ENCODE assay signal across 10 mouse cellular contexts in genomic region chr5:77275950-77276349, GRCm38 (mm10). TPM values are rescaled to one million over a fixed set of nuclear protein-coding genes. Genes with fewer than 3 reads are reported as not detected.
DNase-seq lines count a peak whose midpoint lies in the region; ATAC-seq and TF ChIP-seq lines count a peak whose summit lies in the region.
"Had no signal": no experiment of that assay in that cellular context is flagged by ENCODE, and none has a peak within 500 bp of the region (broad histone marks: within the 10 kb centered on the region; RNA-seq: fewer than 3 reads in every experiment).

No protein-coding gene starts in this region.

- TF ChIP-seq EP300 in ES-Bruce4 (IDR thresholded peaks at IDR 0.05; ENCODE audit: insufficient read depth, low read depth, low read length) = no peak

- ATAC-seq in intestine, embryonic 14.5 days (replicated peaks; ENCODE audit: low FRiP score, low TSS enrichment, low read depth) = no peak
- ATAC-seq in intestine, embryonic 15.5 days = no peak
- peak; percentile 77 for ATAC-seq in granulocyte monocyte progenitor cell, adult 5-6 weeks (replicated peaks; ENCODE audit: poor library complexity, severe bottlenecking)

- H3K4me1 ChIP-seq in intestine, embryonic 14.5 days (replicated peaks; ENCODE audit: control insufficient read depth, insufficient read depth, low read length) = no peaks in the 10 kb centered on the region; the same call in 1 of the 2 replicates
- H3K4me1 ChIP-seq in intestine, embryonic 15.5 days (replicated peaks) = peaks cover 10% of the 10 kb centered on the region; the same call in 1 of the 2 replicates
- H3K4me1 ChIP-seq in ES-Bruce4 (ENCODE audit: control insufficient read depth, insufficient read depth, low read length) = peaks cover 3% of the 10 kb centered on the region
- H3K4me1 ChIP-seq: embryonic facial prominence, embryonic 15.5 days; stomach, embryonic 15.5 days had no signal

- no peak overlapping the region for H3K27ac ChIP-seq in intestine, embryonic 14.5 days (ENCODE audit: low read depth)
- no peak overlapping the region for H3K27ac ChIP-seq in intestine, embryonic 15.5 days
- H3K27ac ChIP-seq in ES-Bruce4 (ENCODE audit: insufficient read depth, low read length) = 0 out of 2 replicates have a peak overlapping the region, but pooled peaks have one; percentile 42
- H3K27ac ChIP-seq: embryonic facial prominence, embryonic 15.5 days; liver, embryonic 15.5 days; stomach, embryonic 15.5 days had no signal

- WGBS in intestine, embryonic 14.5 days = 91% methylated on average over 5 of the region's 5 CpGs
- 85% methylated on average over 5 of the region's 5 CpGs for WGBS in intestine, embryonic 15.5 days

- TF ChIP-seq POLR2A in ES-Bruce4 (IDR thresholded peaks at IDR 0.05; ENCODE audit: insufficient read depth, low read length) = no peak

- no peaks in the 10 kb centered on the region for H3K27me3 ChIP-seq in intestine, embryonic 14.5 days (replicated peaks; ENCODE audit: control insufficient read depth, insufficient read depth, low read length)
- no peaks in the 10 kb centered on the region for H3K27me3 ChIP-seq in intestine, embryonic 15.5 days (replicated peaks)
- H3K27me3 ChIP-seq in ES-Bruce4 (ENCODE audit: control insufficient read depth, insufficient read depth, low read length, poor library complexity, severe bottlenecking) = no peaks in the 10 kb centered on the region
- H3K27me3 ChIP-seq: embryonic facial prominence, embryonic 15.5 days; liver, embryonic 15.5 days; stomach, embryonic 15.5 days had no signal

- no peak overlapping the region for H3K4me3 ChIP-seq in intestine, embryonic 14.5 days (ENCODE audit: low read depth, low read length)
- no peak overlapping the region for H3K4me3 ChIP-seq in intestine, embryonic 15.5 days (replicated peaks)
- no peak overlapping the region for H3K4me3 ChIP-seq in ES-Bruce4 (ENCODE audit: low read depth, low read length)
- H3K4me3 ChIP-seq: embryonic facial prominence, embryonic 15.5 days; liver, embryonic 15.5 days; stomach, embryonic 15.5 days had no signal

- H3K9me3 ChIP-seq in intestine, embryonic 14.5 days (ENCODE audit: control insufficient read depth, low read length) = no peaks in the 10 kb centered on the region
- H3K9me3 ChIP-seq in intestine, embryonic 15.5 days = no peaks in the 10 kb centered on the region
- H3K9me3 ChIP-seq in ES-Bruce4 (replicated peaks; ENCODE audit: control insufficient read depth, insufficient read depth, low read length, poor library complexity, severe bottlenecking) = no peaks in the 10 kb centered on the region
- H3K9me3 ChIP-seq: embryonic facial prominence, embryonic 15.5 days; liver, embryonic 15.5 days; stomach, embryonic 15.5 days had no signal

- H3K4me2 ChIP-seq in intestine, embryonic 14.5 days (ENCODE audit: low read length) = no peak overlapping the region
- no peak overlapping the region for H3K4me2 ChIP-seq in intestine, embryonic 15.5 days (replicated peaks)
- H3K4me2 ChIP-seq: embryonic facial prominence, embryonic 15.5 days; liver, embryonic 15.5 days; stomach, embryonic 15.5 days had no signal

- no peak overlapping the region for H3K9ac ChIP-seq in intestine, embryonic 14.5 days (ENCODE audit: low read length)
- H3K9ac ChIP-seq in intestine, embryonic 15.5 days = no peak overlapping the region
- no peak overlapping the region for H3K9ac ChIP-seq in ES-Bruce4 (ENCODE audit: low read depth, poor library complexity, severe bottlenecking)
- H3K9ac ChIP-seq: embryonic facial prominence, embryonic 15.5 days; liver, embryonic 15.5 days; stomach, embryonic 15.5 days had no signal

- peak; percentile 71 for DNase-seq in intestine, embryonic 14.5 days (ENCODE audit: low spot score)
- peak; percentile 50 for DNase-seq in CD4-positive helper T cell, adult 2 months (ENCODE audit: low read depth, low spot score)
- peak; percentile 75 for DNase-seq in naive thymus-derived CD4-positive, alpha-beta T cell, adult 2 months (ENCODE audit: low read depth)
- DNase-seq in left cerebral cortex, adult 11 months (ENCODE audit: low spot score) = no peak

- peaks cover 90% of the 10 kb centered on the region for H3K36me3 ChIP-seq in intestine, embryonic 14.5 days (ENCODE audit: control insufficient read depth, insufficient read depth, low read length)
- H3K36me3 ChIP-seq in intestine, embryonic 15.5 days = peaks cover 18% of the 10 kb centered on the region
- peaks cover 93% of the 10 kb centered on the region for H3K36me3 ChIP-seq in ES-Bruce4 (ENCODE audit: control insufficient read depth, insufficient read depth, low read length, poor library complexity, severe bottlenecking)

- TF ChIP-seq CTCF in ES-Bruce4 (IDR thresholded peaks at IDR 0.05; ENCODE audit: low read depth, low read length) = no peak

RNA-seq across cellular contexts. Expression of gene Rest, which starts 10.7 kb away (rescaled TPM):
- 33.6 and 35.7 TPM in 2 replicates for polyA plus RNA-seq in intestine, embryonic 14.5 days (2014; fragmentation: Nextera tagmentation; extraction: Ambion mirVana)
- 24.0 and 28.0 TPM in 2 replicates for polyA plus RNA-seq in intestine, embryonic 15.5 days (2015; fragmentation: Nextera tagmentation; extraction: Ambion mirVana)
- 106 and 115 TPM in 2 replicates for polyA plus RNA-seq in ES-Bruce4 (2011; ENCODE audit: insufficient read depth, insufficient read length, low read depth, missing spikeins)
- 21.4 and 29.5 TPM in 2 replicates for total RNA-seq in granulocyte monocyte progenitor cell, adult 5-6 weeks (2014; fragmentation: Nextera tagmentation)
- total RNA-seq in granulocyte monocyte progenitor cell, adult 5-6 weeks (2017) = 46.3 and 49.3 TPM in 2 replicates

RNA-seq across cellular contexts. Expression of gene Noa1, which starts 33.9 kb away (rescaled TPM):
- 30.3 and 30.4 TPM in 2 replicates for polyA plus RNA-seq in intestine, embryonic 14.5 days (2014; fragmentation: Nextera tagmentation; extraction: Ambion mirVana)
- polyA plus RNA-seq in intestine, embryonic 15.5 days (2015; fragmentation: Nextera tagmentation; extraction: Ambion mirVana) = 35.3 and 35.4 TPM in 2 replicates
- polyA plus RNA-seq in ES-Bruce4 (2011; ENCODE audit: insufficient read depth, insufficient read length, low read depth, missing spikeins) = 17.0 and 22.5 TPM in 2 replicates
- total RNA-seq in granulocyte monocyte progenitor cell, adult 5-6 weeks (2014; fragmentation: Nextera tagmentation) = 46.2 and 54.2 TPM in 2 replicates
- total RNA-seq in granulocyte monocyte progenitor cell, adult 5-6 weeks (2017) = 8.8 and 16.5 TPM in 2 replicates

RNA-seq across cellular contexts. Expression of gene Polr2b, which starts 34.0 kb away (rescaled TPM):
- 59.8 and 67.5 TPM in 2 replicates for polyA plus RNA-seq in intestine, embryonic 14.5 days (2014; fragmentation: Nextera tagmentation; extraction: Ambion mirVana)
- 51.5 and 55.9 TPM in 2 replicates for polyA plus RNA-seq in intestine, embryonic 15.5 days (2015; fragmentation: Nextera tagmentation; extraction: Ambion mirVana)
- polyA plus RNA-seq in ES-Bruce4 (2011; ENCODE audit: insufficient read depth, insufficient read length, low read depth, missing spikeins) = 238 and 257 TPM in 2 replicates
- 61.4 and 71.7 TPM in 2 replicates for total RNA-seq in granulocyte monocyte progenitor cell, adult 5-6 weeks (2014; fragmentation: Nextera tagmentation)
- total RNA-seq in granulocyte monocyte progenitor cell, adult 5-6 weeks (2017) = 136 and 140 TPM in 2 replicates
